Mouse (Mus musculus) myocyte (in vitro differentiated cells): ENCODE measurements at regions not wholly inside any gene's neighbourhood (a gene's known extent, or its start where the extent isn't known, plus 50 kb on each side); places are given as distances from the start of the nearest gene placed in this dataset.

Source experiments
- E2F4 ChIP-seq: IDR thresholded peaks from one replicate; pipeline ENCODE4 v1.6.1; 2011; ENCODE audit warnings: mild to moderate bottlenecking, control low read depth, moderate library complexity; ENCODE audit not compliant: insufficient read depth
- POLR2A ChIP-seq: IDR thresholded peaks from one replicate; pipeline ENCODE4 v1.6.1; 2011; ENCODE audit warnings: low read depth, mild to moderate bottlenecking, control low read depth, moderate library complexity; ENCODE audit not compliant: insufficient read length
- REST ChIP-seq: IDR thresholded peaks from one replicate; pipeline ENCODE4 v1.6.1; 2011; ENCODE audit warnings: mild to moderate bottlenecking, control low read depth, moderate library complexity; ENCODE audit not compliant: insufficient read depth, insufficient read length

GRCm38 (mm10) chr12:17087388-17087787, 75.9 kb upstream of the 2410004P03Rik start:
- TF ChIP-seq POLR2A: no peak
- TF ChIP-seq E2F4: no peak
- no peak for TF ChIP-seq REST
